Mouse (Mus musculus) kidney, embryonic 14.5 days (tissue): ENCODE measurements at regions not wholly inside any gene's neighbourhood (a gene's known extent, or its start where the extent isn't known, plus 50 kb on each side); places are given as distances from the start of the nearest gene placed in this dataset.
A peak's percentile ranks its signal among the peaks of the same experiment; 100 is the strongest.

ENCODE experiments used
- ATAC-seq: fragments of 200-750 bp; cut with Nextera tagmentation; 2 replicates; pipeline ENCODE4 v1.8.0; 2017; ENCODE audit warnings: moderate number of reproducible peaks, mild to moderate bottlenecking, moderate TSS enrichment, moderate library complexity; ENCODE audit not compliant: low FRiP score, low TSS enrichment
- H3K27ac ChIP-seq: fragments of 300-500 bp; sonication (generic); 2 replicates; pipeline ENCODE4 v1.5.1; 2014; ENCODE audit warnings: low read depth, mild to moderate bottlenecking, low read length, moderate library complexity, mixed read lengths
- H3K27me3 ChIP-seq: fragments of 300-500 bp; sonication (generic); 2 replicates; pipeline ENCODE4 v1.6.1; 2014; ENCODE audit warnings: mild to moderate bottlenecking, low read length; ENCODE audit not compliant: control insufficient read depth, insufficient read depth
- H3K36me3 ChIP-seq: fragments of 300-500 bp; sonication (generic); 2 replicates; pipeline ENCODE4 v1.6.1; 2014; ENCODE audit warnings: low read length, mixed read lengths; ENCODE audit not compliant: control insufficient read depth, insufficient read depth
- H3K4me1 ChIP-seq: fragments of 300-500 bp; sonication (generic); 2 replicates; pipeline ENCODE4 v1.6.1; 2014; ENCODE audit warnings: low read length, mixed read lengths; ENCODE audit not compliant: control insufficient read depth, insufficient read depth
- H3K4me2 ChIP-seq: fragments of 300-500 bp; sonication (generic); replicated peaks from 2 replicates; pipeline ENCODE4 v1.6.1; 2014; ENCODE audit warnings: low read depth, mild to moderate bottlenecking, low read length
- H3K4me3 ChIP-seq: fragments of 300-500 bp; sonication (generic); 2 replicates; pipeline ENCODE4 v1.5.1; 2014; ENCODE audit warnings: mild to moderate bottlenecking, low read length
- H3K9ac ChIP-seq: fragments of 300-500 bp; sonication (generic); 2 replicates; pipeline ENCODE4 v1.6.1; 2014; ENCODE audit warnings: low read depth, mild to moderate bottlenecking, low read length, moderate library complexity
- H3K9me3 ChIP-seq: fragments of 300-500 bp; sonication (generic); 2 replicates; pipeline ENCODE4 v1.6.1; 2016; ENCODE audit warnings: low read length; ENCODE audit not compliant: control insufficient read depth
- WGBS: fragments of 180-500 bp; shearing (Covaris S2); extraction: QIAGEN DNeasy Blood & Tissue Kit; methylation state at CpG from one replicate; pipeline ENCODE4 v1.1.7; 2014; 5-methylcytosine and 5-hydroxymethylcytosine counted together

DNA sequence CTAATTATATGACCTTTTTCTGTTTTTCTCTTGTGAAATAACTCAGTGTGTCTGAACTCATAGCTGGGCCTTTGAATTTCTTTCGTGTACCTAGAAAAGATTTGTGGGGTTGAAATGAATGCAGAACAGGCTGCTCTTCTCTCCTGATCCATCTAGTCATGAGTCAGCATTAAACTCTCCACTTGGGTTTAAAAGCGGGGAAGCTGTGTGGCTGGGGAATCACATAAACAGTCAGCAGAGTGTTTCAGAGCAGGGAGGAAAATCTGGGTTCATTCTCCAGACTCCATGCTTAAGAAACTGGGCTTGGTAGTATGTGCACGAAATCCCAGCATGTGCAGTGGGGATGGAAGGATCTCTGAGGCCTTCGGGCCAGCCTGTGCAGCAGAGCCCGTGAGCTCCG is 79.9 kb downstream of the Aldh8a1 start:
- 68% methylated on average over 6 of the region's 6 CpGs for WGBS
- Histone ChIP-seq H3K4me2 (no peak overlapping the region), H3K9ac (no peak overlapping the region), H3K4me1 (no peaks in the 10 kb centered on the region), H3K27ac (no peak overlapping the region), H3K36me3 (no peaks in the 10 kb centered on the region), H3K9me3 (no peaks in the 10 kb centered on the region), H3K27me3 (no peaks in the 10 kb centered on the region), H3K4me3 (no peak overlapping the region)
- ATAC-seq, result no peak

DNA sequence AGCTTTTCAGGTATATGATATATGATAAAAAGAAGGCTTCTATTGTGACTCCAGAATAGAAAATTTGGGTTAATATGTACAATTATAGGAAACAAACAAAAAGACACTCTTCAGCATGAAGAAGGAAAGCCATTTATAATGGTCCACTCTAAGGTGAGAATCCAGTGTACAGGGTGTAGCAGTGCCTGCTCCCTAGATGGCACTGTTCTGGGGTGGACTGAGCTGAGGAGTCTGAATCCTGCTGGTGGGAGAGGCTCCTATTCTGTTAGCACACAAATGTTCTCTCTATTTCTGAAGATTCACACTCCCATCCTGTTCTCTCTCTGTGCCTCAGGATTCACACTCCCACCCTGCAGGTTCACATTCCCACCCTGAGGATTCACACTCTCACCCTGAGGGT is 81.5 kb downstream of the Aldh8a1 start:
- no peaks in the 10 kb centered on the region for H3K27me3 ChIP-seq
- H3K9ac ChIP-seq, result no peak overlapping the region
- H3K9me3 ChIP-seq, result no peaks in the 10 kb centered on the region
- H3K4me3 ChIP-seq, result no peak overlapping the region
- no peak overlapping the region for H3K4me2 ChIP-seq
- no peak overlapping the region for H3K27ac ChIP-seq
- no peak for ATAC-seq
- no peaks in the 10 kb centered on the region for H3K36me3 ChIP-seq
- H3K4me1 ChIP-seq, result no peaks in the 10 kb centered on the region

GRCm38 (mm10) chr10:21460062-21460461 is 83.0 kb downstream of the Aldh8a1 start:
- Histone ChIP-seq H3K4me3 (no peak overlapping the region), H3K36me3 (no peaks in the 10 kb centered on the region), H3K27me3 (no peaks in the 10 kb centered on the region), H3K27ac (no peak overlapping the region), H3K9ac (no peak overlapping the region), H3K4me1 (no peaks in the 10 kb centered on the region), H3K9me3 (no peaks in the 10 kb centered on the region), H3K4me2 (no peak overlapping the region)
- 64% methylated on average over 2 of the region's 2 CpGs for WGBS
- no peak for ATAC-seq

DNA sequence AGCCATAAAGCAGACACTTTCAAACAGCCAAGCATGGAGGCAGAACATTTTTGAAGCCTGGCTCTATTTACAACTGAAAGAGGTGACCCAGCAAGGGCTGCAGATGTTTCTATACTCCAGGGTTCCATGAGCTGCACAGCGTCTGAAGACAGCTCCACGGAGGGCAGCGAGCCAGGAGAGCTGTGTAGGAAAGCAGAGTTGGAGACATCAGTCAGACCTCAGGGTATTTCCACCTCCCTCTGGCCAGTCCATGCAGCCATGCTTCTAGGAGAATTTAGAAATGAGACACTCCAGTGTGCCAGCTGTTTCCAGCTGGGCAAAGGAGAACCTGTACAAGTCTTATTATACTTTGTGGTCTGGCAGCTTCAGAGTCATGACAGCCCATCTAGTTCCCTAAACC is 85.8 kb downstream of the Aldh8a1 start:
- H3K27me3 ChIP-seq, result no peaks in the 10 kb centered on the region
- no peaks in the 10 kb centered on the region for H3K4me1 ChIP-seq
- no peaks in the 10 kb centered on the region for H3K9me3 ChIP-seq
- WGBS, result 68% methylated on average over 3 of the region's 3 CpGs
- ATAC-seq, result no peak
- H3K27ac ChIP-seq, result no peak overlapping the region
- H3K4me3 ChIP-seq, result no peak overlapping the region
- no peaks in the 10 kb centered on the region for H3K36me3 ChIP-seq
- H3K9ac ChIP-seq, result no peak overlapping the region
- H3K4me2 ChIP-seq, result no peak overlapping the region

- H3K27ac ChIP-seq, result no peak overlapping the region
- H3K27me3 ChIP-seq, result no peaks in the 10 kb centered on the region
- H3K4me1 ChIP-seq, result no peaks in the 10 kb centered on the region
- no peak overlapping the region for H3K9ac ChIP-seq
- ATAC-seq, result peak; percentile 84
- H3K36me3 ChIP-seq, result no peaks in the 10 kb centered on the region
- H3K9me3 ChIP-seq, result no peaks in the 10 kb centered on the region
- WGBS, result 3% methylated on average over 15 of the region's 15 CpGs
- no peak overlapping the region for H3K4me3 ChIP-seq
- no peak overlapping the region; the same call in 1 of the 2 replicates for H3K4me2 ChIP-seq
Measured at GRCm38 (mm10) chr10:21465362-21465761, 88.3 kb downstream of the Aldh8a1 start.

- H3K27ac ChIP-seq, result no peak overlapping the region
Measured at GRCm38 (mm10) chr10:21465806-21466377, 88.8 kb downstream of the Aldh8a1 start.

DNA sequence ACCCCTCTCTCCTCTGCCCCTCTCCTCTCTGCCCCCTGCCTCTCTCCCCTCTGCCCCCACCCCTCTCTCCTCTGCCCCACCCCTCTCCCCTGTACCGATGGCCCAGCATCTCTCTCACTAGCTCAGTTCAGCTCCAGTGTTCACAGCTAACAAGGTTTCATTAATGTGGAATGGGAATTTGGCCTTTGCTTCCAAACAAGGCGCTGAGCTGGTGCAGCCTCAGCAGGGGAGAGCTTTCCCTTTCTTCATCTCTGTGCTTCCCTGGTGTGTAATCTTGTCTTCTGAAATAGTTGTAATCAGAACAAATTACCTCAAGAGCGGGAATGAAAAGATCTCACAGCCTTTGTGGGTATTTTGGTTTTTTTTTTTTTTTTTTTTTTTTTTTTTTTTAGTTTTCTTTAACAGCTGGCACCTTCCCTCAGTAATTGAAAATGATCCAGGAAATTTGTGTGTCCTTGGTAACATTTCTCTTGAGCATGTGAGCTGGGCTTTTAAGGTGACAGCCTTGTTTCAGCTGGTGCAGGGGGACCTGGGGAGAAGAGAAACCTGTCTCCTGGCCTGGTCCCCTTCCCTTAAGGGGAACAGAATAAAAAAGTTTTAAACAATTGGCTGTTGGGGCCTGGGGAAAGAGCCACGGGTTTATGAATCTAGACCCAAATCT is 90.5 kb downstream of the Aldh8a1 start:
- WGBS, result 48% methylated on average over 4 of the region's 4 CpGs

More at GRCm38 (mm10) chr10:21465806-21466377, 88.8 kb downstream of the Aldh8a1 start:
- Histone ChIP-seq H3K36me3 (no peaks in the 10 kb centered on the region), H3K4me3 (no peak overlapping the region), H3K9me3 (no peaks in the 10 kb centered on the region), H3K27me3 (no peaks in the 10 kb centered on the region), H3K9ac (no peak overlapping the region), H3K4me2 (no peak overlapping the region), H3K4me1 (no peaks in the 10 kb centered on the region)
- ATAC-seq, result peak; percentile 46; the same call in 1 of the 2 replicates
- WGBS, result 49% methylated on average over 7 of the region's 7 CpGs

DNA sequence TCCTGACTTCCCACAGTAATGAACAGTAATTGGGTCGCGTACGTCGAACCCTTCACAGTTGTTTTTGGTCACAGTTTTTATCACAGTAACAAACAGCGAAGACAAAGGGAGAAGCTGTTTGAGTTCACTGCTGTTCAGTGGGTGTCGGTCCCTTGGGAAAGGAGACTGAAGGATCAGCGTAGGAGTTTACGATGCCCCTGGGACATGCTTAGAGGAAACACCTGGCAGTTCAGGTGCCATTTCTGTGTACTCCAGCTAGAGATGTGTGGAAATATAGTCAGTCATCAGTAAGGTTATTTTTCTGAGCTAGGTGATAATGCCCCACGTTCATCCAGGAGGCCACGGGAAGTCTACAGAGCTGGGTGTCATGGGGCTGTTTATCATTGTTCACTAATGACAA is 91.3 kb downstream of the Aldh8a1 start:
- Histone ChIP-seq H3K27ac (no peak overlapping the region), H3K9ac (no peak overlapping the region), H3K4me1 (no peaks in the 10 kb centered on the region), H3K4me2 (no peak overlapping the region), H3K36me3 (no peaks in the 10 kb centered on the region), H3K9me3 (no peaks in the 10 kb centered on the region), H3K4me3 (no peak overlapping the region), H3K27me3 (no peaks in the 10 kb centered on the region)
- no peak for ATAC-seq
- 70% methylated on average over 10 of the region's 10 CpGs for WGBS

More for the DNA sequence above, 90.5 kb downstream of the Aldh8a1 start:
- no peaks in the 10 kb centered on the region for H3K4me1 ChIP-seq
- ATAC-seq, result no peak
- H3K4me2 ChIP-seq, result no peak overlapping the region
- H3K9me3 ChIP-seq, result no peaks in the 10 kb centered on the region
- no peak overlapping the region for H3K4me3 ChIP-seq
- no peaks in the 10 kb centered on the region for H3K36me3 ChIP-seq
- H3K27ac ChIP-seq, result no peak overlapping the region
- no peaks in the 10 kb centered on the region for H3K27me3 ChIP-seq
- H3K9ac ChIP-seq, result no peak overlapping the region

DNA sequence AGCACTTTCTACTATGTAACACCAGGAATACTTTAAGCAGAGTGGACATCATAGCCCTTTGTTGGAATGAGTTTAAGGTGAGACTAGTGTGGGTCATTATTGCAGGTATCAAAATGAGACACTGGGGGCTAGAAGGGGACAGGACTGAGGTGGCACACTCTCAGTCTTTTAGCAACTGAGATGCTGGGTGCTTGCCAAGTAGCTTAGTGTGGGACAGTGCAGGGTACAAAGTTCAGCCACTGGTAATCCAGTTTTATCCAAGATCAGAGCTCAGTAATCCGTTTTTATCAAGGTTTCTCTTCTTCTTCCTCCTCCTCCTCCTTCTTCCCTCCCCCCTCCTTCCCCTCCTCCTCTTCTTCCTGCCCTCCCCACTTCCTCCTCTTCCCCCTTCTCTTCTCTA is 92.9 kb downstream of the Aldh8a1 start:
- Histone ChIP-seq H3K4me3 (no peak overlapping the region), H3K9me3 (no peaks in the 10 kb centered on the region), H3K4me1 (no peaks in the 10 kb centered on the region), H3K9ac (no peak overlapping the region), H3K4me2 (no peak overlapping the region), H3K36me3 (no peaks in the 10 kb centered on the region), H3K27ac (no peak overlapping the region), H3K27me3 (no peaks in the 10 kb centered on the region)
- WGBS, result 54% methylated on average over 1 of the region's 1 CpGs
- ATAC-seq, result no peak
